Mouse (Mus musculus): ENCODE data around the gene Gas7.

GRCm38 (mm10) chr11:67655236-67655959 lies 200.2 kb downstream of the Gas7 start:
- TF ChIP-seq CTCF (IDR thresholded peaks at IDR 0.05; ENCODE audit: low read depth) (no peak), EP300 (IDR thresholded peaks at IDR 0.05; ENCODE audit: low read depth) (no peak)
